Mouse (Mus musculus) CH12.LX (cell line): Measurements from ENCODE around the gene Ift74. TPM values are rescaled to one million over a fixed set of nuclear protein-coding genes. Genes with fewer than 3 reads are reported as not detected.
A peak's percentile ranks its signal among the peaks of the same experiment; 100 is the strongest.
"Not testable (repeated sequence)": the region's sequence is repeated elsewhere in the genome, so short reads cannot be mapped to it uniquely, and the experiment has no call there.

Experiments used
- DNase-seq: peaks from one replicate; pipeline ENCODE4 v3.0.0-alpha.2; 2013; ENCODE audit errors: extremely low read depth
- H3K27ac ChIP-seq: 2 replicates; pipeline ENCODE4 v1.5.1; 2012; ENCODE audit warnings: low read depth, mild to moderate bottlenecking, control low read depth, moderate library complexity; ENCODE audit not compliant: insufficient read depth
- H3K27me3 ChIP-seq: replicated peaks from 2 replicates; pipeline ENCODE3; 2012; ENCODE audit warnings: inconsistent platforms
- H3K36me3 ChIP-seq, 2 experiments: replicated peaks in 1 of 2; 2 replicates each; pipeline versions ENCODE3 to v1.6.1; 2012; ENCODE audit warnings: inconsistent platforms in 1 of 2, low read length in 1 of 2, mild to moderate bottlenecking in 1 of 2, mixed read lengths in 1 of 2, moderate library complexity in 1 of 2; ENCODE audit not compliant: control insufficient read depth in 1 of 2, insufficient read depth in 1 of 2
- H3K4me1 ChIP-seq, 2 experiments: 2 replicates each; pipeline ENCODE4 v1.6.1; 2012; ENCODE audit warnings: inconsistent platforms in 1 of 2, moderate library complexity in 1 of 2; ENCODE audit not compliant: insufficient read depth in 2 of 2, control insufficient read depth in 1 of 2
- H3K4me2 ChIP-seq: 2 replicates; pipeline ENCODE4 v1.6.1; 2012; ENCODE audit warnings: low read depth, mild to moderate bottlenecking, control low read depth; ENCODE audit not compliant: poor library complexity, insufficient read depth, severe bottlenecking
- H3K4me3 ChIP-seq, 3 experiments: fragments of 150-350 bp in 1 of 3; sonication (generic) in 1 of 3; replicated peaks in 1 of 3; 2 replicates each; pipeline versions ENCODE3 to v1.5.1; 2011 to 2012; ENCODE audit warnings: low read depth in 2 of 3, low read length in 2 of 3, mild to moderate bottlenecking in 2 of 3, moderate library complexity in 2 of 3, control low read depth in 1 of 3, improper control_type of control experiment in 1 of 3, inconsistent platforms in 1 of 3, mixed read lengths in 1 of 3; ENCODE audit not compliant: poor library complexity in 1 of 3
- H3K79me2 ChIP-seq: replicated peaks from 2 replicates; pipeline ENCODE4 v1.6.1; 2012; ENCODE audit warnings: mild to moderate bottlenecking, moderate library complexity; ENCODE audit not compliant: control insufficient read depth, poor library complexity, insufficient read depth, severe bottlenecking; ENCODE audit errors: extremely low read depth
- H3K9ac ChIP-seq: 2 replicates; pipeline ENCODE4 v1.6.1; 2012; ENCODE audit warnings: low read depth, mild to moderate bottlenecking, control low read depth, moderate library complexity; ENCODE audit not compliant: insufficient read depth
- H3K9me3 ChIP-seq: replicated peaks from 2 replicates; pipeline ENCODE3; 2012; ENCODE audit warnings: low read length, inconsistent platforms, mixed read lengths
- CHD2 ChIP-seq: IDR thresholded peaks from 2 replicates; pipeline ENCODE4 v1.6.1; 2011; ENCODE audit warnings: low read length, improper control_type of control experiment
- E2F4 ChIP-seq: IDR thresholded peaks from 2 replicates; pipeline ENCODE4 v1.6.1; 2011; ENCODE audit warnings: low read depth, low read length, improper control_type of control experiment; ENCODE audit not compliant: insufficient replicate concordance
- IRF4 ChIP-seq: IDR thresholded peaks from 2 replicates; pipeline ENCODE4 v1.6.1; 2014; ENCODE audit warnings: low read depth, mild to moderate bottlenecking, inconsistent platforms, low read length, improper control_type of control experiment
- JUN ChIP-seq: IDR thresholded peaks from 2 replicates; pipeline ENCODE4 v1.6.1; 2011; ENCODE audit warnings: low read depth, mild to moderate bottlenecking, low read length, improper control_type of control experiment, moderate library complexity; ENCODE audit not compliant: insufficient read depth
- MAZ ChIP-seq: IDR thresholded peaks from 2 replicates; pipeline ENCODE4 v1.6.1; 2012; ENCODE audit warnings: low read depth, mild to moderate bottlenecking, inconsistent platforms, low read length, improper control_type of control experiment, moderate library complexity
- MEF2A ChIP-seq: IDR thresholded peaks from 2 replicates; pipeline ENCODE4 v1.6.1; 2014; ENCODE audit warnings: low read depth, mild to moderate bottlenecking, inconsistent platforms, low read length, improper control_type of control experiment, borderline replicate concordance
- MXI1 ChIP-seq: IDR thresholded peaks from 2 replicates; pipeline ENCODE4 v1.6.1; 2011; ENCODE audit warnings: mild to moderate bottlenecking, low read depth, low read length, improper control_type of control experiment
- NELFE ChIP-seq: IDR thresholded peaks from 2 replicates; pipeline ENCODE4 v1.6.1; 2011; ENCODE audit warnings: low read depth, low read length, improper control_type of control experiment
- POLR2AphosphoS2 ChIP-seq: IDR thresholded peaks from 2 replicates; pipeline ENCODE4 v1.6.1; 2011; ENCODE audit warnings: low read depth, low read length, improper control_type of control experiment
- RAD21 ChIP-seq: IDR thresholded peaks from 2 replicates; pipeline ENCODE4 v1.6.1; 2011; ENCODE audit warnings: low read depth, mild to moderate bottlenecking, low read length, improper control_type of control experiment, moderate library complexity
- TBP ChIP-seq: conservative IDR thresholded peaks from 2 replicates; pipeline ENCODE4 v1.6.1; 2011; ENCODE audit warnings: low read depth, low read length, improper control_type of control experiment
- TCF12 ChIP-seq: IDR thresholded peaks from 2 replicates; pipeline ENCODE4 v1.6.1; 2014; ENCODE audit warnings: low read depth, mild to moderate bottlenecking, inconsistent platforms, low read length, improper control_type of control experiment
- ZC3H11A ChIP-seq: IDR thresholded peaks from 2 replicates; pipeline ENCODE4 v1.6.1; 2012; ENCODE audit warnings: low read depth, mild to moderate bottlenecking, inconsistent platforms, low read length, improper control_type of control experiment
- ZKSCAN1 ChIP-seq: IDR thresholded peaks from 2 replicates; pipeline ENCODE4 v1.6.1; 2012; ENCODE audit warnings: low read depth, inconsistent platforms, low read length, improper control_type of control experiment, borderline replicate concordance
- dilution Hi-C: fragments of 300-500 bp; cut with MboI; formaldehyde crosslinking; loops from 2 replicates; pipeline ENCODE4 v1.14.3; 2020; ENCODE audit warnings: low sequenced_read_pairs; ENCODE audit not compliant: extremely low pct_unique_long_range_greater_than_20kb, extremely low pct_ligation_motif_present
- in situ Hi-C: fragments of 300-500 bp; cut with MboI; formaldehyde crosslinking; loops from 3 replicates; pipeline ENCODE4 v1.14.3; 2019; ENCODE audit warnings: low sequenced_read_pairs, low pct_ligation_motif_present, low pct_unique_long_range_greater_than_20kb, mixed read lengths
- polyA plus RNA-seq: library from polyadenylated mRNA; unstranded; fragments of >175 nt; gene quantifications from 2 replicates; pipeline ENCODE4 v1.2.1, GENCODE M21; 2012; ENCODE audit warnings: low read depth; ENCODE audit not compliant: insufficient read length
- total RNA-seq, 2 experiments: library from RNA; depleted of rRNA; stranded (reverse); fragments of 300-350 nt in 1 of 2; fragments of >200 nt in 1 of 2; gene quantifications; 2 replicates each; pipeline ENCODE4 v1.2.3; 2012 to 2014

The Ift74 gene
- total and polyA plus RNA-seq, 3 experiments: 5.9 to 15.0 (median 12.5) TPM

- DNase-seq: no peak
- Histone ChIP-seq H3K4me1 (no peaks in the 10 kb centered on the region), H3K9me3 (no peaks in the 10 kb centered on the region), H3K79me2 (no peaks in the 10 kb centered on the region), H3K4me3 (no peak overlapping the region), H3K27ac (no peak overlapping the region)
- TF ChIP-seq JUN: no peak
- TF ChIP-seq NELFE: no peak
- TF ChIP-seq ZC3H11A: no peak
- no peak for TF ChIP-seq RAD21
- no peak for TF ChIP-seq ZKSCAN1
- TF ChIP-seq MAZ: no peak
- no peak for TF ChIP-seq MEF2A
- TF ChIP-seq MXI1: no peak
- no peak for TF ChIP-seq POLR2AphosphoS2
- TF ChIP-seq, all 38 proteins: peak for 0
- Histone ChIP-seq H3K36me3 (peaks cover 0 to 13% of the 10 kb centered on the region in 2 experiments), H3K27me3 (no peaks in the 10 kb centered on the region), H3K9ac (no peak overlapping the region), H3K4me2 (no peak overlapping the region)
- in situ Hi-C loops: loop anchor here (25.0 kb wide), 1 partner anchor 229 kb away; no protein-coding TSS in a partner anchor
- dilution Hi-C loops: no loop called here
These were observed 69.0 kb downstream of the Ift74 start for GRCm38 (mm10) chr4:94683305-94683704.

- H3K4me3 ChIP-seq, H3K27me3 ChIP-seq, DNase-seq, H3K79me2 ChIP-seq, H3K27ac ChIP-seq, H3K36me3 ChIP-seq, H3K9ac ChIP-seq, H3K4me2 ChIP-seq: not testable (repeated sequence)
- peak; percentile 52; the same call in 1 of the 2 replicates for TF ChIP-seq TBP
- TF ChIP-seq, all 38 proteins: peak for 1; not testable (repeated sequence) for 37
- H3K4me1 ChIP-seq, dilution Hi-C loops, H3K9me3 ChIP-seq: not testable (repeated sequence)
- in situ Hi-C loops: loop anchor here (25.0 kb wide), 1 partner anchor 222 kb away; no protein-coding TSS in a partner anchor
These were observed 75.5 kb downstream of the Ift74 start for GRCm38 (mm10) chr4:94689804-94690203.

GRCm38 (mm10) chr4:94691078-94691477 is 76.8 kb downstream of the Ift74 start:
- no peaks in the 10 kb centered on the region for H3K9me3 ChIP-seq
- dilution Hi-C loops: no loop called here
- in situ Hi-C loops: loop anchor here (25.0 kb wide), 1 partner anchor 221 kb away; no protein-coding TSS in a partner anchor
- no peak for DNase-seq
- peaks cover 0 to 9% of the 10 kb centered on the region in 2 experiments for H3K36me3 ChIP-seq
- no peak overlapping the region for H3K4me2 ChIP-seq
- H3K27ac ChIP-seq: no peak overlapping the region
- H3K27me3 ChIP-seq: no peaks in the 10 kb centered on the region
- H3K4me3 ChIP-seq: no peak overlapping the region
- TF ChIP-seq E2F4: no peak
- no peak for TF ChIP-seq IRF4
- no peak for TF ChIP-seq TCF12
- TF ChIP-seq TBP: no peak
- no peak for TF ChIP-seq CHD2
- TF ChIP-seq ZC3H11A: no peak
- no peaks in the 10 kb centered on the region for H3K79me2 ChIP-seq
- no peak overlapping the region for H3K9ac ChIP-seq
- peaks cover 0 to 5% of the 10 kb centered on the region in 2 experiments; a peak in 1 of 4 replicates for H3K4me1 ChIP-seq
